Mouse (Mus musculus) neutrophil, adult 5-6 weeks (primary cell): Measurements from ENCODE around the gene Pcdh7. TPM values are rescaled to one million over a fixed set of nuclear protein-coding genes. Genes with fewer than 3 reads are reported as not detected.
"Not testable (repeated sequence)": the region's sequence is repeated elsewhere in the genome, so short reads cannot be mapped to it uniquely, and the experiment has no call there.

Source experiments
- ATAC-seq: fragments of 151-379, 151-347 bp; 2 replicates; pipeline ENCODE4 v1.8.0; 2017; ENCODE audit warnings: mild to moderate bottlenecking, moderate TSS enrichment; ENCODE audit not compliant: insufficient number of reproducible peaks, poor library complexity, low FRiP score, severe bottlenecking; ENCODE audit errors: extremely low read depth
- total RNA-seq: library from RNA; stranded (forward); fragments of 200-1000 nt; gene quantifications from 2 replicates; pipeline ENCODE4 v1.2.3, GENCODE M21; 2017

Gene Pcdh7
- total RNA-seq, result 0.12 and 0.58 TPM in 2 replicates

DNA sequence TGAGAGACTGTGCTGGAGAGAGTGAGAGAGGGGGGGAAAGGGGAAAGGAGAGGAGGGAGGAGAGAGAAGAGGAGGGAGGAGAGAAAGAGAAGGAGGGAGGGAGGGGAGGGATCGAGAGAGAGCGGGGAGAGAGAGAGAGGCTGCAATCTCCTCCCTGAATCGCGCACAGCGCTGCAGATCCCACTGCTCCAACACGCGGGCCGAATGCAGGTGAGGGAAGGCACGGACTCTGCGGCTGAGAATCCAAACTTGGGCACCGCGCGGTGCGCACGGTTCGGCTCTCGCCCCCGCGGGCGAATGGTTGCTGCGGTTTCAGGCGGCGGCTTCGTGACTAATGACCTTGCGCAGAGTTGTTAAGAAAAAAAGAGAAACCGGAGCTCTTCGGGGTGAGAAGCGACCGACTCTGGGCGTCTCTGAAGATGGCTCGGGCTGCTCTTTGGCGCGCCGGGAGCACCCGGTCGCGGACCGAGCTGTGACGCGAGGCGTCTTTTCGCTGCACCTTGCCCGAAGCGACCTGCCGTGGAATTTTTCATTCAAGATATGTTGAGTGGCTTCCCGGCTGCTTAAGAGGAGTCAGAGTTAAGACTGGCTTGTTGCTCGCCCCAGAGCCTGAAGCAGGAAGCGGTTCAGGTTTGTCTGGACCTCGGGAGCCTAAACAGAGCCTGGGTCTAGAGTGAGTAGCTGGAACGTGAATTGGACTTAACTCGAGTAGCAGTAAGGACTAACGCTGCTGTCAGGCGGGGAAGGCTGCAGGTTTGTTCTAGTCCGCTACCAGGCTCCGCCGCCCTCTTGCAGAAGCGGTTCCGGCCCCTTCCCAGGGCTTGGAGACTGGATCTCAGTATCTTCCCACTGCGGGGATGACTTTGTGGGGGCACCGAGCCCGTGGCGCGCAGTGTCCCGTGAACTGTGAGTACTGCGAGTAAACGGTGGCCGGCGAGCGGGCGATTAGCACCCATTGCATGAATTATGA, at the start of gene Pcdh7:
Pcdh7 (plus strand) TSS at position 62 of the 970 bp plus-strand sequence.
- ATAC-seq, result no peak

DNA sequence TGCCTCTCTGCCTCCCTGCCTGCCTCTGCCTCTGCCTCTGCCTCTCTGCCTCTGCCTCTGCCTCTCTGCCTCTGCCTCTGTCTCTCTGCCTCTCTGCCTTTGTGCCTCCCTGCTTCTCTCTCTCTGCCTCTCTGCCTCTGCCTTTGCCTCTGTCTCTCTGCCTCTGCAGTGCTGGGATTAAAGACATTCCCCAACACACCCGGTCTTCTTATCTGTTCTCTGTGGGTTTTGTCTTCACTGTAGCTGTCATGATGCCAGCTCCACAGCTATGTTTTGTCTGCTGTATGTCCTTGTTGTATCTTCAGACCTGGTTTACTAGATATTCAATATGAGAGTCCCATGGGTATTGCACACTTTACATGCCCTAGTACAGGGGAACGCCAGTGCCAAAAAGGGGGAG, 40.8 kb upstream of the Pcdh7 start:
- ATAC-seq, result not testable (repeated sequence)

DNA sequence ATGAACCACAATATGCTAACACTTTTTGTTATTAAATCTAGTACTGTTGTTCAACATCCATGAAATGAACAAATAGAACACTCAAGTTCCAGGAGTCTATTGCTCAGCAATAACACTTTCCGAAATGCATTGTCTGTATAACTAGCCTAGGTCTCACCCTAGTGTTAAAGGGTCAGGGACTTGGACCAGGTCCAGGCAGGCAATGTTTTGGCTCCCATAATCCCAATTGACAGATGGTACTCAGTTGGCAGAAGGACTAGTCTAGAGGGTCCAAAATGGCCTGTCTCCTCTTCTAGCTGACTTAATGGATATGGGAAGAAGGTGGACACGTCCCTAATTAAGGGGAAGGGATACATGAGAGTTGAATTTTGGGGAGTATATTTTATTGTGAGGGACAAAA, 9.4 kb upstream of the Pcdh7 start:
- no peak for ATAC-seq

DNA sequence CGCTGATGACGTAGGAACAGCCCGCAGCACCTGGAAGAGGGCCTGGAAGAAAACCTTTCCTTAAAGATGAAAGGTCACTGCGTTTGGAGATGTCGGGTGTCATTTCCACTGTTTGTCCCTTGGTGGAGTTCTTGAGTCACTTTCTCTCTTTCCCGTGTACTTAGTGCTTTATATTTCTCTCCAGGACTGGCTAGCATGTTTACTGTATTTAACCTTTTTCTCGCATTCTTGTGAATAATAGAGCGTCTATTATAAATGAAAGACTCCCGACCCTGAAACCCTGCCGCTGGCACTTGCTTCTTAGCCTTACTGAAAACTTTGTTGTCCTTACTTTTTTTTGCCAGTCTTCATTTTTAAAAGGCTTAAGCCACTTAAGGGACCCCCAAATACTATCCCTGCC, 3.8 kb upstream of the Pcdh7 start:
- no peak for ATAC-seq

DNA sequence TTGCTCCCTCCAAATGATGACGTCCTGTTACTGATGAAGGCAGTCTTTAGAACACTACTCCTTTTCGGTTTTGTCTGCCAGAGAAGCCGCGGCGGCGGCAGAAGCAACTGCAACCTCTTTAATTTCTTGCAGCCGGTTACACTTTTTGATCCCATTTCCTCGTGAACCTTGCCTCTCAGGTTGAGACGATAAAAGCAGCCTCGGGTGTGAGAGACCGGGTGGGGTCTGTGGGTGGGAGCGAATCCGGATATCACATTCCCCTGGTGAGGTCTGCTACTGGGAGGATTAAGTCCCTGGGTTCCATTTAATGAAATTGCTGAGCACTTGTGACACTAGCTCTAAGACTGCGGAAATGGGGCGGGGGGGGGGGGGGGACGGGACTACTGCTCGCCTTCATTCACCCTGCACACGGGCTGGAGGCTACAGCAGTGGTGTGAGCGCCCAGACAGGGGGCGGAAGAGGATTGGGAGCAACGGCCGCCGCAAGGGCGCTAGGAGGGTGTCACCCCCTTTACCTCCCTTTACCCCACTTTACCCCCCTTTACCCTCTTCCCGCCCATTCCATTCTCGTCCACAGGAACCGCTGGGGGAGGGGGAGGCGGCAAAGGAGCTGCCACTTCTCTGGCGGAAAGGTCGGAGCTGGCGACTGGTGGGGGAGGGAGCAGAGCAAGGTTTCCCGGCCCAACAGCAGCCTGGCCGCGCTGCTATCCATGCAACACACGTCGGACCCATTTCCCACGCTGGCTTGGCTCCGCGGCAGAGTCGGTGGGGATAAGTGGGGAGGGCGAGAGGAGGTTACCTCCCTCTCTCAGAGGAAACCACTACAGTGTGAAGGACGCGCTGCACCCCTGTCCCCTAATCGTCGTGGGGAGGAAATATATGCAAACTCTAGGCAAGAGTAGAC, 2.9 kb upstream of the Pcdh7 start:
- no peak for ATAC-seq

DNA sequence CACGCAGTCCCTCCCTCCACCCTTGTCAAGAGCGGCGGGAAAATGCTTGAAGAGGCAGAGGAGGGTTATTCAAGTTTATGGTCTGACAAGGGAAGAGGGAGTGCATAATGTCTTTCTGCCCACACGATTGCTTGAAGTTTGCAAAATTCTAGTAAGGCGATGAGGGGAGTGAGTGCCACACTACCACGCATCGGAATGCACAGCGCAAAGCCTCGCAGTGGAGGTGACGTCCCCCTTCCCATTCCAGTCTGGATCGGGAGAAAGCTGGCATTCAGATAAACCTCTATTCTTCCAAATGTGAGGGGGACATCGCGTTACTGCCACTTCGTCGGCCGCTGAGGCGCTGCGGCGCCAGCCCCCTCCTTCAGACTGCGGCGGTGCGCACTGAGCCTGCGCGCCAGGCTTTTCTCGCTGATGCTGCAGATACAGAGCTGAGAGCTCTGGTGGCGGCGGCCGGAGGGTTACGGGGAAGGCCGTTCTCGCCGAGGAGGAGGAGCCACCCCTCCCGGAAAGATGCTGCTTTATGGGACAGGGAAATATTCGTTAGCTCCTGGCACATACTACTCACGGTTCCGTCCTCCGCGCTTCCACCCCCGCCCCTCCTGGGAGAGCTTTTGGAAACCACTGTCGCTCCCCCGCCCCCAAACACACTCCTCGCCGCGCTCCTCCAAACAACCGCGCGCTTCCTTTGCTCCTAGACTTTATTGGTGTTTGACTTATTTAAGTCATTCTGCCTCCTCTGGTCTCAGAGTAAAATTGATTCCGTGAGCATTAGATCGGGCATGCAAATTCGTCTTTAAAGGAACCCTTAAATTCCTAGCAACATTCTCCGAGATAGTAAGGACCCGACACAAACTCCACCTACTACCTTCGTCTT, 2.0 kb upstream of the Pcdh7 start:
- ATAC-seq, result no peak

DNA sequence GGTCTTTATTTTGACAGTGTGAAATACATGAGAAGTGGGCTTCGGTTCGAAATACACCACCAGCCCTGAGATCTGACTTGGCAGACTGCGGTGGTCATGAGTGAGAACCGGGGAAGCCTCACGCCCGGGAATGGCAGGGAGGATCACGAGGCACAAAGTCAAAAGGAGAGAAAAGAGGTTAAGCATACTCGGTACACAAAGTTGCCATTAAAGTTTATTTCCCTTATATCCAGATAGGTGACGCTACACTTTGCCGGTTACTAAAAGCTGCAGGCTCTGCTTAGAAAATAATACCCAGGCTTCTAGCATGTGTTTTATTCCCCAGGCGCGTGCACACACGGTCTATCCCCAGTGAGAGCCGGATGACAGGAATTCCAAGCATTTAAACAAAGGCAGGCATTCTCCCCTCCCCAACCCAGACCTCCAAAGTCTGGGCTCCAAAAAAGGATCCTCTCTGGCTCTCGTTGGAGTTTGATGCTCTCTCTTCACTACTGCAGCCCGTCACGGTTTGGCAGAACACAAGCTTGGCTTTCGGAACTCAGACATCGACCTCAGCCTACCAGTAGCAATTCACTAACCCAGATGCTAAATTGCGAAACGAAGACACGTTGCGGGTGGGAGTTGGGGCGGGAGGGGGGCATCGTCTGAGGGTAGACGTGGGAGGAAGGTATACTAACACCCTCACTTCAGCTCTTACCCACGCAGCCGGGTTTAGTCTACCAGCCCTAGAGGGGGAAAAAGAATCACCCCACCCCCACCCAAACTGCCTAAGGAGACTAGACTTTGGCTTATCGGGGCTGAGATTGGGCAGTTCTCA, 1.1 kb upstream of the Pcdh7 start:
- ATAC-seq, result no peak

DNA sequence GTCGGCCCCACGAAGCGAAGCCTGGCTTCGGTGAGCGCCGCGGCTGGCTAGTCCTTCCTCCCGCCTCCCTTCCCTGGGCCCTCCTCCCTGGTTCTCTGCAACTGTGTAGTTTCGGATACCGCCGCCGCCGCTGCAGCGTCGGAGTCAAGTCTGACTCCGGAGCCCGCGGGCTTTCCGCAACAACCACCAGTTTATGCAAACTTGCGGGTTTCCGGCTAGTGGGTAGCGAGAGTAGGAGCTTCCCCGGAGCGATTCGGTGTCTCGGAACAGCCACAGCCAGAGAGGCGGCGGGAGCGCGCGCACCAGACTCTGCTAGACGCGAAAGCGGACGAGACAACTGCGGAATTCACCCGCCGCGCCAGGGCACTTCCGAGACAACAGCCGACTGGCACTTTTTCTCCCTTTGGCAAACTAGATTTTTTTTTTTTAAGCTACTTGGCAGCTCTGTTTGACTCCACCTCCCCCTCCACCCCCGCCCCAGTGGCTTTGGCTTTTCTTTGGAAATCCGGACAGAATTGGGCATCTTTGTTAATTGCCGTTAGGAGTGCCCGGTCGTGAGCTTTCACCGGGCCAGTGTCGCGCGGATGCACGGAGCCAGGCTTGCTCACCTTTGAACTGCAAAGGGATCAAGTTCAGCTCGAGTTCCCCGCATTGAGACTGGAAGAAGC, 395 bp upstream of the Pcdh7 start:
- no peak for ATAC-seq

DNA sequence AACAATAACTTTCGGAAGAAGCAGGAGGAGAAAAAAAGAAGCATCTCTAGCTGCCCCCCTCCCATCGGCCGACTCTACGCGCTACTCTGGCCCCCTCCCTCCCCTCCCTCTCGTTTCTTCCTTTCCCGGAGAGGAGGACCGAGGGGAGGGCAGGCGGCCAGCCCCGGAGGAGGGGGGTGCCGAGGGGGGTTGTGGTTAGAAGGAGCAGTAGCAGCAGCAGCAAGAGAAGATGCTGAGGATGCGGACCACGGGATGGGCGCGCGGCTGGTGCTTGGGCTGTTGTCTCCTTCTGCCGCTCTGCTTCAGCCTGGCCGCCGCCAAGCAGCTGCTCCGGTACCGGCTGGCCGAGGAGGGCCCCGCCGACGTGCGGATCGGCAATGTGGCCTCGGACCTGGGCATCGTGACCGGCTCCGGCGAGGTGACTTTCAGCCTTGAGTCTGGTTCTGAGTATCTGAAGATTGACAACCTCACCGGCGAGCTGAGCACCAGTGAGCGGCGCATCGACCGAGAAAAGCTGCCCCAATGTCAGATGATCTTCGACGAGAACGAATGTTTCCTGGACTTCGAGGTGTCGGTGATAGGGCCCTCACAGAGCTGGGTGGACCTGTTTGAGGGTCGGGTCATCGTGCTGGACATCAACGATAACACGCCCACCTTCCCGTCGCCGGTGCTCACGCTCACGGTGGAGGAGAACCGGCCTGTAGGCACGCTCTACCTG, 1.3 kb downstream of the Pcdh7 start:
- ATAC-seq, result no peak

DNA sequence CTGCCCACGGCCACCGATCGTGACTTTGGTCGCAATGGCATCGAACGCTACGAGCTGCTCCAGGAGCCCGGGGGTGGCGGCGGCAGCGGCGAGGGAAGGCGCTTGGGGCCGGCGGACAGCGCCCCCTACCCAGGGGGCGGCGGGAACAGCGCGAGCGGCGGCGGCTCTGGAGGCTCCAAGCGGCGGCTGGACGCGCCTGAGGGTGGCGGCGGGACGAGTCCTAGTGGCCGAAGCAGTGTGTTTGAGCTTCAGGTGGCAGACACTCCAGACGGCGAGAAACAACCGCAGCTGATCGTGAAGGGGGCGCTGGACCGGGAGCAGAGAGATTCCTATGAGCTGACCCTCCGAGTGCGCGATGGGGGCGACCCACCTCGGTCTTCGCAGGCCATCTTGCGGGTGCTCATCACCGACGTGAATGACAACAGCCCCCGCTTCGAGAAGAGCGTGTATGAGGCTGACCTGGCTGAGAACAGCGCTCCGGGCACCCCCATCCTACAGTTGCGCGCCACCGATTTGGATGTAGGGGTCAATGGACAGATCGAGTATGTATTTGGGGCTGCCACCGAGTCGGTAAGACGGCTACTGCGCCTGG, 1.9 kb downstream of the Pcdh7 start:
- ATAC-seq, result no peak

DNA sequence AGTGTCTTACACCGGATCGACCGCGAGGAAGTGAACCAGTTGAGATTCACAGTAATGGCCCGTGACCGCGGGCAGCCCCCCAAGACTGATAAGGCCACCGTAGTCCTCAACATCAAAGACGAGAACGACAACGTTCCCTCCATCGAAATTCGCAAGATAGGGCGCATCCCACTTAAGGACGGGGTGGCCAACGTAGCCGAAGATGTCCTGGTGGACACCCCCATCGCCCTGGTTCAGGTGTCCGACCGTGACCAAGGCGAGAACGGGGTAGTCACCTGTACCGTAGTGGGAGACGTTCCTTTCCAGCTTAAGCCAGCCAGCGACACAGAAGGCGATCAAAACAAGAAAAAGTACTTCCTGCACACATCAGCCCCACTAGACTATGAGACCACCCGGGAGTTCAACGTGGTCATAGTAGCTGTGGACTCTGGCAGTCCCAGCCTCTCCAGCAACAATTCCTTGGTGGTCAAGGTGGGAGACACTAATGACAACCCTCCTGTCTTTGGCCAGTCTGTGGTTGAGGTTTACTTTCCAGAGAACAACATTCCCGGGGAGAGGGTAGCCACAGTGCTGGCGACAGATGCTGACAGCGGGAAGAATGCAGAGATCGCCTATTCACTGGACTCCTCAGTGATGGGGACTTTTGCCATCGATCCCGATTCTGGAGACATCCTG, 2.6 kb downstream of the Pcdh7 start:
- no peak for ATAC-seq

DNA sequence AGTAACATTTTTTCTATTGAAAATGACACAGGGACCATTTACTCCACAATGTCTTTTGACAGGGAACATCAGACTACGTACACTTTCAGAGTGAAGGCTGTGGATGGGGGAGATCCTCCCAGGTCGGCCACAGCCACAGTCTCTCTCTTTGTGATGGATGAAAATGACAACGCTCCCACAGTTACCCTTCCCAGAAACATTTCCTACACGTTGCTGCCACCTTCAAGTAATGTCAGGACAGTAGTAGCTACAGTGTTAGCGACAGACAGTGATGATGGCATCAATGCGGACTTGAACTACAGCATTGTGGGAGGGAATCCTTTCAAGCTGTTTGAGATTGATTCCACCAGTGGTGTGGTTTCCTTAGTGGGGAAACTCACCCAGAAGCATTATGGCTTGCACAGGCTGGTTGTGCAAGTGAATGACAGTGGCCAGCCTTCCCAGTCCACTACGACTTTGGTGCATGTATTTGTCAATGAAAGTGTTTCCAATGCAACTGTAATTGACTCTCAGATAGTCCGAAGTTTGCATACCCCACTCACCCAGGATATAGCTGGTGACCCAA, 3.5 kb downstream of the Pcdh7 start:
- no peak for ATAC-seq

DNA sequence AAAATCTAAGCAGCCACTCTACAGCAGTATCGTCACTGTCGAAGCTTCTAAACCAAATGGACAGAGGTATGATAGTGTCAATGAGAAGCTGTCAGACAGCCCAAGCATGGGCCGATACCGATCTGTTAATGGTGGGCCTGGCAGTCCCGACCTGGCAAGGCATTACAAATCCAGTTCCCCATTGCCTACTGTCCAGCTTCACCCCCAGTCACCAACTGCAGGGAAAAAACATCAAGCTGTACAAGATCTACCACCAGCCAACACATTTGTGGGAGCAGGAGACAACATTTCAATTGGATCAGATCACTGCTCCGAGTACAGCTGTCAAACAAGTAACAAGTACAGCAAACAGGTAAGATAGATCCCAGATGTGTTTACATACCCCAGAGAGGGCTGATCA, 4.2 kb downstream of the Pcdh7 start:
- no peak for ATAC-seq

DNA sequence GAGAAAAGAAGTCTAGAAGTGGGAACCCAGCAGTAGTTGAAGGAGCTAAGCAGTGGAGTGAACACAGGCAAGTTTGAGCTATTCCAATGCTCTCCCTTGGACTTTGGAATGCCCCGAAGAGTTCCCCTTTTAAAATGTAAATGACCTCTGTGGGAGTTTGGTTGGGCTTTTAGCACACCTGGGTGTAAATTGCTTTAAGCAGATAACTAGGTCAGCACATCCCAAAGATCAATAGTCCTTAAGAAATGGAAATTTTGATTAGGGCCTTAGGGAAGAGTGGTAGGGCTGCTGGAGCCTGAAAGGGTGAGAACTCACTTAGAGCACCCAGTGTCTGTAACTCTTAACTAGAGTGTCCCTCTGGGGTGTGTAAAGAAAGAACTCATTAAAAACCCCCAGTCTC, 15.7 kb downstream of the Pcdh7 start:
- no peak for ATAC-seq

DNA sequence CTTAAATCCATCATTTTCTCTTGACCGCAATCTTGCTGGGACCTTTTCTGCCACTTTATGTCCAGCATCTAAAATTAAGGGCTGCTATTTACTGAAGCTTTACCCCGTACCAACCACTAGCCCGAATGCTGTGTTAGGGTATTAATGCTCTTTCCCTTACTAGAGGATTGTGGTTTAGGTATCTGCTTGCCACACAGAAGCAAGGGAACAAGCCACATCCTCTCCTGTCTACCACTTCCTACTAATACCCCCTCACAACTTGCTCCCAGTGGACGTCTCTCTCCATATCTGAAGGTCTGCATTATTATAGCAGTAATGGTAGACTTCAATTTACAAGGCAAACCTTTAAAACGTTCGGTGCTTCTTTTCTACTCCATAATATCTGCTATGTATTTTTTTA, 18.0 kb downstream of the Pcdh7 start:
- no peak for ATAC-seq

DNA sequence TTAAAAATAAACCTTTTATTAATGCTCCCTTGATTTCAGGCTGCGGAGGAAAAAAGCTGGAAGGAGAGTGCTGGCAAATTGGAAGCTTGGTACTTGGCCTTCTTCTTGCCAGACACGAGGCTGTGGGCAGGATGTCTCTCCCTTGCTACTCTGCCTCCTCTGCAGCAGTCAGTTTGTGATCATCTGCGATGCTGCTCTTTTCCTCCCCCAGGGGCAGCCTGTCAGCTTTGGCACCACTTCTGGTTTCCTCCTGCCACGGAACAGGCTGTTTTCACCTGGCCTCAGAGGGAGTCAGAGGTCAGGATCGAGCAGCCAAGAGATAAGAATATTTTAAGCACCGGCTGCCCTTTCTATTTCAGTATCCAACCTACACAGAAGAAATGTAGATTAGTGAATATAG, 25.2 kb downstream of the Pcdh7 start:
- ATAC-seq, result no peak
